Mouse (Mus musculus) megakaryocyte, embryonic 14.5 days (primary cell): ENCODE results near the gene Gm42791.

Experiments used
- FLI1 ChIP-seq: IDR thresholded peaks from 2 replicates; pipeline ENCODE4 v1.6.1; 2012; ENCODE audit warnings: low read length, inconsistent platforms, mixed read lengths
- GATA1 ChIP-seq: IDR thresholded peaks from 3 replicates; pipeline ENCODE4 v1.6.1; 2012; ENCODE audit warnings: mixed read lengths, low read length, inconsistent platforms, borderline replicate concordance

DNA sequence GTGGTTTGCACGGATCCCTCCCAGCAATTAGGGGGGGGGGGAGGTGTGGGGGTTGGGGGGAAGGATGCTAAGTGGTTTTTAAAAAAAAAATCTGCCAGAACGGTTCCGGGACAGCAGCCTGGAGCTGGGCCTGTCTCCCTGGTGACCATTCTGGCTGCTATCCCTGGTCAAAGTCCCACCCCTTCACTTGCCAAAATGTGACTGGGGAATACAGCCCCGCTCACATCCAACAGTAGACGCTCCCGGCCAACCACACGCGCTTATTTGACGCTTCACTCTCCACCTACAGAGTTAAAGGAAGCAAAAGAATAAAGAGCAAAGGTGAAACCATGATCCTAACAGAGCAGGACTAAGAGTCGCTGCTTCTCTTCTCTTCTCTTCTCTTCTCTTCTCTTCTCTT is 42.8 kb upstream of the Gm42791 start:
- TF ChIP-seq GATA1 (no peak), FLI1 (no peak)
